Mouse (Mus musculus) liver (tissue): ENCODE measurements around the gene Gprc5a.

ENCODE experiments used
- DNase-seq: peaks from one replicate; pipeline ENCODE4 v3.0.0-alpha.2; 2020; ENCODE audit warnings: mixed read lengths

The Gprc5a gene

DNA sequence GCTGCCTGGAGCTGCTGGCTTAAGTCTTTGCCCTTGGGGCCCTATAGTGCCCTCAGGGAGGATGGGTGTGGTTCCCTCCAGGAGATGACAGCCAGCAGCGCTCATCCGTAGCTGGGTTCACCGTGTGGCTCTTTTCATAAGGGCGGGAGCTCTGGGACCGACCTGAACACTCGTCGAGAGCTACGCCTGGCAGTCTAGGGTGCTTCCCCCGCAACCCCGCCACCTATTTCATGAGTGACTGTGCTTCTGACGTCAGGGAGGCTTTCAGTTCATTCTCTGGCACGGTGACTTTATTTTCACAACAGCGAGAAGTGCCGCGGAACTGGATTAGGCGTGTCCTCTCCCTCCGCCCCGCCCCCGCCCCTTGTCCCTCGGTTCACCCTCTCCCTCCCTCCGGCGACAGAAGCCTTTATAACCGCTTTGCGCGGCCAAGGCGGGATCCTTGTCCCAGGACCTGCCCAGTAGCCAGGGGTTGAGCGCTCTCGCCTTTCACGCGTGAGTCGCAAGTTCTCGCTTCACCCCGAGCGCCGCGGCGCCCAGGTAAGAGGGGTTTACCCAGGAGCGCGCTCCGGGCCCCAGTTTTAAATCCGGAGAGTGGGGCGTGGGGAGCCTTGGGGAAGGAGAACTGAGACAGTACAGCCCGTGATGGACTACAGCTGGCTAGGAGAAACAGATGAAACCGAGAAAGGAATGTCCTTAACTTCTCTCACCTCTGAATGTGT lies at the start of gene Gprc5a:
TSS of gene Gprc5a (plus strand) at position 416 of the 722 bp plus-strand sequence.
- peak; percentile 77 for DNase-seq

DNA sequence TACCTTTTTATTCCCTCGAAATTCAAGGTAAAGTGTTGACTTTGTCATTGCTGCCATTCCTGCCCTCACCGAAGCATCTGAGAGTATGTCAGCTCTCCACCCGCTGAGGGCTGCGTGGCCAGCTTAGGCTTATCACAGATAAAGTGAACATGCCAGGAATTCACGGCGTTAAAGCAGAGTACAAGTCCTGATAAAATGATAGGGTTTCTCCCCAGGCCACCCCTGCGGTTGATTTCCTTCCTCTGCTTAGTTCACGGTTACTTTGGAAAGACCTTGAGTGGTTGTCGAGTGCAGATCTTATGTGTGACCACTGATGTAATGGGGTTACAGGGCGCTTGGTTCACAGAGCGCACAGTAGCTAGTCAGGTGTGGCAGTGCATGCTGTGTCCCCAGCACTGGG lies 48.2 kb upstream of the Gprc5a start:
- no peak for DNase-seq

GRCm38 (mm10) chr6:135019564-135019963 lies 45.9 kb upstream of the Gprc5a start:
- no peak for DNase-seq

GRCm38 (mm10) chr6:135021633-135022032 lies 43.8 kb upstream of the Gprc5a start:
- DNase-seq = no peak

DNA sequence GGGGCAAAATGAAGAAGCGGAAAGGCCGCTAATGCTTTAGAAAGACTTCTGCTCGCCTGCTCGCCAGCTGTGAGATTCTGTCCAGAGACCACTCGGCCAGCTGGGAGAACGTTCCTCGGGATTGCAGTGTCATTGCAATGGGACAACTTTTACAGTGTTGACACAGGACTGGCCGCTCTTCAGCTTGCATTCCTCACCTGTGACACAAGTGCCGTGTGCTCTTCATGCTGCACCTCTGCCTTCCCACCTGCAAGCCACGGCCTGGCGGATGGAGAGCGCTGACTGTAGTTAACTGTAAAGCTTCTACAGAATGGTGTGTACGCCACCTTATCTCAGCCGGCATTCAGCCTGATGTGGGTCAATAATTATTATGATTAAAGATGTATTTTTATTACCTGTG lies 42.1 kb upstream of the Gprc5a start:
- no peak for DNase-seq

- DNase-seq = no peak
These were observed 40.5 kb upstream of the Gprc5a start for GRCm38 (mm10) chr6:135024781-135025420.

DNA sequence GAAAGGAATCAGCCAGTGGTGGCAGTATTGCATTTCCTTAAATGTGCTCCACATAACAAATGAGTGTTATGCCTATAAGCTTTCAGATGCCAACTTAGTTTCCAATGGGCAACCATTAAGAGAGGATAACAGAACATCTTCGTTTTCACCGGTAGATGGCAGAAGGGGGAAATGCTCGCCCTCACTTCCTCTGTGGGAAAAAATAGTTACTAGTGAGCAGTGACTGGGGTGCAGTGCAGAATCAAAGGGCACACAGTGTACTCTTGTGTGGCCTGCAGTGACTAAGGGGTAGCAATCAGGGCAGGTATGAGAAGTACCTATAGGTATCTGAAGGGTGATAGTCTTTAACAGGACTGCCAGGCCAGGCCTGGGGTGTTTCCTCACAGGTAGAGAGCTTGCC lies 39.2 kb upstream of the Gprc5a start:
- DNase-seq = no peak

DNA sequence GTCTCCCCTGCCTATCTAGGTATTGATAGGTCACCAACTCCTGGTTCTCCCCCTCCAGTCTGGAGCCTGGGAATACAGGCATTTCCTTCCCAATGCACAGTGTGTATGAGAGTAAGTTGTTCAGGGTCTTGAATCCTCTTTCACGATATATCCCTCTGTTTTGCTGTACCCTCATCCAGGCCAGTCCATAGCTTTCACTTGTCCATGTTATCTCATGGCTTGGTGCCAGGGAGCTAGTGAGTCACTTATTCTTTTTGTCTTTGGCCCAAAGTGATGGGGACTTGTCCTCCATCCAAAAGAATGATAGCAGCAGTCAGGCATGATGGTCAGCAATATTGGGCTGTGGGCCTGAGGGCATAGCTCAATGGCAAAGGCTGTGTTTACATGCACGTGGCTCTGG lies 38.7 kb upstream of the Gprc5a start:
- DNase-seq = no peak

DNA sequence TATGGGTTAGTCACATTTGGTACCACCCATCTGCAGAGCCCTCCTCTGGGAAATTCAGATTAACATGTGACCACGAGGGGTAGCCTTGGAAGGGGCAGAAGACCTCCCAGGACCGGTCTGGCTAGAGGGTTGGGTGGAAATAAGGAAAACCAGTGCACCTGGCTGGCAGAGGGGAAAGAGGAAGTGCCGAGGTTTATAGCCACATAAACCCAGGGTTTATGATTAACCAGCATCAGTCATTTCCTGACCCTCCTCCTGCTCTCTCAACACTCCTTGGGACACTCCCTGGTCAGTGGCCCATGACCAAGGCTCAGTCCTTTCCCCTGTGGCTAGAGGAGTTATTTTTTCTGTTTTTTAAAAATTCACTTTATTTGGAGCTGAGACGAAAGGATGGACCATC lies 36.2 kb upstream of the Gprc5a start:
- DNase-seq = no peak

DNA sequence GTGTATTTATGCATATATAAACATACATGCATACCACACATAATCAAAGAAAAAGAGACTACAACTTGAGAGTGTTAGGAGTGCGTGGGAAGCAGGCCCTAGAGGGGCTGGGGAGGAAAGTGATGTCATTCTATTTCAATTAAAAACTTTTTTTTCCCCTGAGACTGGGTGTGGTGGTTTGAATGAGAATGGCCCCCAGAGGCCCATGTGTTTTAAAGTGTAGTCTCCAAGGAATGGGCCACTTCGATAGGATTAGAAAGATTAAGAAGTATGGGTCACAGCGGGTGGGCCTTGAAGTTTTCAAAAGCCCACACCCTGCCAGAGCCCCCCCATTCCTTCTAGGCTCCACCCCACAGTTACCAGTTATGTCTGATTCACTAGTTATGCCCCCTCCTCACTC lies 26.8 kb upstream of the Gprc5a start:
- DNase-seq = no peak

DNA sequence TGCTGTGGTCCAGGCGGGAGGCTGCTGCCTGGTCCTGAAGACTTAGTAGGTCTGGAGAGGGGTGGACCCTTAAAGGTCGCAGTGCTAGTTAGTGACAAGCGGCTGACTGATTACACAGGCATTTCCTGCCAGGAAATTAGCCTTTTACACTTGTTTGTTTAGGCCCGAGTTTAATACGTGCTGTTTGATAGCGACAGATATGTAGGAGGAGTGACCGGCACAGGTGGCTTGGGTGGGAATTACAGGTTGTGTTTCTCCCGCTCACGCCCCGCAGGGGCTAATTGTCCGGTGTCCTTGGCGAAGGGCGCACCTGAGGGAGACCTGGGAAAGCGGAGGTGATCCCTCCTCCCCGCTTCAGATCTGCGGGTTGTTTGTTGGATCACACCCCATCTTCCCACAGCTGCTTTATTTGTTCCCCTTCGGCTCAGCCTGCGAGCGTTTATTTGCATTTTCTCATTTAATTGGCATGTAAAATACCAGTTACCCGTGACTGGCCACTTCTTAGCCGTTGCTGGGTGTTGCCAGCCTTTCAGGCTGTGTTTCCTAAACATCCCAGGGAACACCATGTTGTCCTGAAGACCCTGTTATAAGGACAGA lies 25.1 kb upstream of the Gprc5a start:
- DNase-seq = no peak

DNA sequence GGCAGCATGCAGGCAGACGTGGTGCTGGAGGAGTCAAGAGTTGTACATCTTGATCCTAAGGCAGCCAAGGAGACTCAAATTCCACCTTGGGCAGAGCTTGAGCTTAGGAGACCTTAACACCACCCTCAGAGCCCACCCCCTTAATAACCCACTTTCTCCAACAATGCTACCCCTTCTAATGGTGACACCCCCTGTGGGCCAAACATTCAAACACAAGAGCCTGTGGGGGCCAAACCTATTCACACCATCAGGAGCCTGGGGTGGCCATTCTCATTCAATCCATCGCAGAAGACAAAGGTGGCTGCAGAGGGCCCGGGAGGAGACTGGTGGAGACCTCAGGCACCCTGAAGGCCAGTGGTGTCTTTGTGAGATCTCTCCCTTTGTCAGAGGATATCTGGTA lies 23.5 kb upstream of the Gprc5a start:
- no peak for DNase-seq

DNA sequence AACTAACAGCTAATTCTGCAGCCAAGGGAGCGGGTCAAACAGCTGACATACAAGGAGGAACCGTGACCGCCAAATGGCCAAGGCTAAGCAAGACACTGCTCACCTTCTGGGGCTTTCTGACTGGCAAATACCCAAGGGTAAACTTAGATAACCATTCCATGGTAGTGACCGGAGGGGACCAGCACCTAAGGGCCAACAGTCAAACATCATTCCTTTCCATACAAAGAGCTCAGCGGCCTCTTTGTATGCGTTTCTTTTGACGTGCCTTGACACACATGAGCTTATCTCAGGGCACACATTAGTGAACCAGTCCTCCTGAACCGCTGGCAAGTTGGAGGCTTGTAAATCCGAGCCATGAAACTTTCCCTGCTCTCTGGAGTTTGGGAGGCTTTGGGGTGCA lies 18.2 kb upstream of the Gprc5a start:
- no peak for DNase-seq

DNA sequence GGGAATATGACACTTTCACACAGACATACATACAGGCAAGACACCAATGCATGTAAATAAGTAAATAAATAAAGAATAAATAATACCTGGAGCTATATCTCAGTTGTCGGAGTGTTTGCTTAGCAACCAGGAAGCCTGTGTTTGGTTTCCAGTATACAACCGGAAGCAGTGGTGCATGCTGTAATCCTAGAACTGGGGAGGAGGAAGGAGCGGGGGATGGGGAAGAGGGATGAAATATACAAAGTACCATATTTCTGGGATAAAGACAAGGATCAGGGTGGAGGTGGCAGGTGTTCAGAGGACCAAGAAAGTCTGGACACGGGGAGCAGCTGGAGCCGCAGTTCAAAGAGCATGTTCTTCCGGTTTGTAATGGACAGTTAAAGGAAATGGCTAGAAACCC lies 16.9 kb upstream of the Gprc5a start:
- no peak for DNase-seq

- no peak for DNase-seq
These were observed 16.5 kb upstream of the Gprc5a start for GRCm38 (mm10) chr6:135048956-135049355.

DNA sequence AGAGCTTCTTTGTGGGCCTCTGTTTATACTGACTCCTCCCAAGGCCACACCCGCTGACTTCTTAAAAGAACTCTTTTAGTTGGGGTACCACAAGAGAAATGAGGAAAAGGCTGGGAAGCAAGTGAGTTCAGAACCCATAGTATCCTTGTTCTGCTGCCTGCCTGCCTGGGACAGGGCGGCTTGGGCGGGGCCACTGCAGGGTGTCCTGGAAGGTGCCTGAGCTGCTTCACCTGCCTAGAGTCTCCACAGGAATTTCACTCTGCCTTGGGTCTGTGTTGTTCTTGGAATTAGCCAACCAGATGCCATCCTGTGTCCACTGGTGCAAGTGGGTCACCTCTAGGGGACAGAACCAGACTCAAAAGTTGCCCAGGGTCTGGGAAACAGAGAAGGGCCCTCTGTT lies 11.7 kb upstream of the Gprc5a start:
- DNase-seq = no peak

DNA sequence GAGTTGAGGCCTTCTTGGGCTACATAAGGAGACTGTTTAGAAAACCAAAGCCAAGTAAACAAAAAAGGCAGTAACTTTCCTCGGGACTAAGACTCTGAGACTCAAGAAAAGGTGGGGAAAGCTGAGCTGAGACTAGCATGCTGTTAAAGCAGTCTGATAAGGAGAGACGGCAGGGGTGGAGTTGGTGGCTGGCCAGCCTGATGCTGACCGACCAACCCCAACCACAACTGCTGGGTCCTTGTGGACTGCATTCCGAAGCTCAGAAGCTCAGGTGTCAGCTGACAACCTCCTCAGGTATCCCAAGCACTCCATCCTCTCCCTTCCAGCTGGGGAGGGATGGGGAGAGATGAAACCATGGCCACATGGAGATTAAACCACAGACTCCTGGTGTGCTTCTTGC lies 9.6 kb upstream of the Gprc5a start:
- DNase-seq = no peak

DNA sequence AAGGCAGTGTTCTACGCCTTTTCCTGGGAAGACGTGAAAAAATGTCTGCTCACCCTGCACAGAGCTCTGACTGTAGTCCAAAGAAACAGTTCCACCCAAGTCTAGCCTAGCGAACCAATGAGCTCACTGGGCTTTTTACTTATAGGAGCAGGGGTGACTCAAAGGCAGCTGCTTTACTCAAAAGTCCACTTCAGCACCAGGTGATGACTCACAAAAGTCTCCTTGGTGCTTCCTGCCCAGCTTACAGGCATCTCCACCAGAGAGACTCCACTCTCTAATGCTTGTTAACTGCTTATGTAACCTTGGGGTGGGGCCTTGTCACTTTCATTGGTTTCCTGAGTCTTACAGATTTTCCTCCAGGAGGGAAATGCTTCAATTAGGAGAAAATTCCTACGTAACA lies 4.7 kb upstream of the Gprc5a start:
- no peak for DNase-seq

GRCm38 (mm10) chr6:135064621-135065020 lies 830 bp upstream of the Gprc5a start:
- DNase-seq = no peak

GRCm38 (mm10) chr6:135066795-135067445 lies 1.5 kb downstream of the Gprc5a start:
- no peak for DNase-seq

DNA sequence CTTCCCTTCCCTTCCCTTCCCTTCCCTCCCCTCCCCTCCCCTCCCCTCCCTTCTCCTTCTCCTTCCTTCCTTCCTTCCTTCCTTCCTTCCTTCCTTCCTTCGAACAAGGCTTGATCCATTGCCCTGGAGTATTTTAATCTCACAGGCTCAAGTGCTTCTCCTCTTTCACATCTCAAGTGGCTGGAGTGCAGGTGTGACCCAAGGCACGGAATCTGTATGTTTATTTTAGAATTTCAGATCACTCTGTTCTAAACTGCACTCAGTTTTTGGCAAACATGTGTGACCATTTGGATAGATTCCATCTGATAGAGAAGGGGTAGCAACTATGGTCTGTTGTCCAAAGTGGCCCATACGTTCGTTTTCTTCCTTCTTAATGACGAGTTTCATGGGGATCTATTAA lies 2.8 kb downstream of the Gprc5a start:
- no peak for DNase-seq

DNA sequence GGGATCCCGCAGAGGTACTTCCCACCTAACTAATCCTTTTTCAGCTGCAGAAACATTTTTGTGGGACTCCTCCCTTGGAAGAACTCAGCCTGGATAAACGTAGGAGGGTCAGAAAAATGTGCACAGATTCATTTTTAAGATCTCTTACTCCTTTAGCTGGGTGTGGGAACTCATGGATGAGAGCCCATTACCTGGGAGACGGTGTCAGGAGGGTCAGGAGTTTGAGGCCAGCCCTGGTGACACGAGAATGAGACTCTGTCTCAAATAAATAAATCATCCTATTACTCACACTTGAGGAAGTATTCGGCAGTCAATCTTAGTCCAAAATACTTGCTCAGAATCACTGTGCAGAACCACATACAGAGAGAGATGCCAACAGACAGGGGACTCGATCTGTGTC lies 4.4 kb downstream of the Gprc5a start:
- DNase-seq = no peak

DNA sequence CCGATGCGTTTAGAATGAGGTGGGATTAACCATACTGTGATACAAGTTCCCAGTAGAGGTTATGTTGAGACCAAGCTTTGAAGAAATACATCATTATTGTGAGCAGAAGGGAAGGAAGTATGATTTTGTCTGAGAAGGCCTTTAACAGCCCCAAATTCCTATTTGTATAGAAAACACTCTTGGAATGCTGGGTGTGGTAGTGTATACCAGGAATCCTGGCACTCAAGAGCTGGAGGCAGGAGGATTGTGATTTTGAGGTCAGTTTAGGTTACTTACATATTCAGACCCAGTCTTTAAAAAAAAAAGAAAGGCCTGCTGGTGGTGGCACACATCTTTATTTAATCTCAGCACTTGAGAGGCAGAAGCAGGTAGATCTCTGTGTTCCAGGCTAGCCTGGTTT lies 4.9 kb downstream of the Gprc5a start:
- DNase-seq = no peak

- no peak for DNase-seq
These were observed 9.0 kb downstream of the Gprc5a start for GRCm38 (mm10) chr6:135074405-135074947.
